Mouse (Mus musculus): ENCODE results near the gene Musk. TPM values are rescaled to one million over a fixed set of nuclear protein-coding genes. Genes with fewer than 3 reads are reported as not detected.
"Not testable (repeated sequence)": the region's sequence is repeated elsewhere in the genome, so short reads cannot be mapped to it uniquely, and the experiment has no call there.

Musk gene
- polyA plus RNA-seq (2012; rRNA removed): 0.05 and 0.22 TPM in 2 replicates

DNA sequence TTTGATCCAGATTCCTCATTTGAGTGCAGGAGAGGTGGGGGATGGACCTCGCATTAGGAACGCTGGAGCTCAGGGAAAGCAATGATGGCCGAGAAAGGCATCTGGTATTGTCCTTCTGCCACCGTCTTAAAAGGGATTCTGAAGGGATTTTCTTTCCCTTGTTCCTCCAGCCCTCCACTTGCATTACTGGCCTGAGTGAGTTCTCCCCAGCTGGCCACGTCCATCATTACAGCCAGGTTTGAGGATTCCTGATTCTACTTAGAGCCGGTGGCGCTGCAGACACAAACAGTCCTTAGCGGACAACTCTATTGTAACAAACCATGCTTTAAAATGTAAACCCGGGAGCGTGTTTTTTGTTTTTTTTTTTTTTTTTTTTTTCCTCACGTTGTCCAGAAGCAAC lies at the start of gene Musk:
Musk (plus strand) TSS at position 274 of the 400 bp plus-strand sequence.
- TF ChIP-seq POLR2A (IDR thresholded peaks at IDR 0.05; ENCODE audit: borderline replicate concordance, insufficient read depth, low read length) (no peak), CTCF (IDR thresholded peaks at IDR 0.05; ENCODE audit: borderline replicate concordance, insufficient read depth, low read depth, low read length) (no peak)
- WGBS: 70% methylated on average over 11 of the region's 11 CpGs
- Histone ChIP-seq H3K4me1 (ENCODE audit: control insufficient read depth, insufficient read depth, low read length) (no peaks in the 10 kb centered on the region), H3K27me3 (ENCODE audit: control insufficient read depth, insufficient read depth, low read length) (no peaks in the 10 kb centered on the region), H3K27ac (ENCODE audit: insufficient read depth, low read length) (no peak within 1 kb of the TSS), H3K4me3 (replicated peaks; ENCODE audit: insufficient read depth, low read depth, low read length) (no peak within 1 kb of the TSS)
- DNase-seq: no peak

DNA sequence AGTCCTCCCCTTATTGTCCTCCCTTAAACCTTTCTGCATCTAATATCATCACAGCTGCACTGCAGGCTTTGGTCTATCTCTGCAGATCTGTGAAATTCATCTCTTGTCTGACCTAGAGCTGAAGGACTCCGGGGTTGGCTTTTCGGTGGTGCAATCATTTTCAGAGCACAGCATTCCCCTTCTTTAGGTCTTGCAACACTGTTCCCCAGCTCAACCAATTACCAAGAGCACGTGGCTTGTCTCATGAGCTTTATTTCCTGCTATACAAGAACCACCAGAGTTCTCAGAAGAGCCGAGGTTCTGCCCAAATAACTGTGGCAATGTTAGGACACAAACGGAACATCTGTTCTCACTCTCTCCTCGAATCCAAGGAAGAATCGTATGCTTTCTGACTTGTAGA lies 45.3 kb upstream of the Musk start:
- H3K4me3 ChIP-seq (replicated peaks; ENCODE audit: insufficient read depth, low read depth, low read length): no peak overlapping the region
- H3K4me1 ChIP-seq (ENCODE audit: control insufficient read depth, insufficient read depth, low read length): no peaks in the 10 kb centered on the region
- DNase-seq: no peak
- no peaks in the 10 kb centered on the region for H3K27me3 ChIP-seq (ENCODE audit: control insufficient read depth, insufficient read depth, low read length)
- H3K27ac ChIP-seq (ENCODE audit: insufficient read depth, low read length): no peak overlapping the region
- WGBS: 83% methylated on average over 7 of the region's 7 CpGs
- TF ChIP-seq POLR2A (IDR thresholded peaks at IDR 0.05; ENCODE audit: borderline replicate concordance, insufficient read depth, low read length) (no peak), CTCF (IDR thresholded peaks at IDR 0.05; ENCODE audit: borderline replicate concordance, insufficient read depth, low read depth, low read length) (no peak)

DNA sequence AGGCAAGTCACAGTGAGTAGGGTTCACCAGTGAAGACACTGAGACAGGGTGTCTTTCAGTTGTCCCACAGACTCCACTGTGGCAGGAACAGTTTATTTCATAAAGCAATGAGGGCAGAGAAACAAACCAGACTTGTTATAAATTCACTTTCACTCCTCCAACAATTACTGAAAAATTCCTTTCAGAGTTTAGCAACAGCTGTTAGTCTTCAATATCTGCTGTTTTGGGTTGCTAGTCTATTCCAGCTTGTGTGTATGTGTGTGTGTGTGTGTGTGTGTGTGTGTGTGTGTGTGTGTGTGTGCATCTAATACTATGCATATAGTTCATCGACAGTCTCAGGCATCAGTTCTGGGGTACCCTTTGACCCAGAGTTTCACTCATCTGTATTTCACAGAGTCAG lies 40.2 kb upstream of the Musk start:
- 90% methylated on average over 1 of the region's 1 CpGs for WGBS
- Histone ChIP-seq H3K4me1 (ENCODE audit: control insufficient read depth, insufficient read depth, low read length) (no peaks in the 10 kb centered on the region), H3K27me3 (ENCODE audit: control insufficient read depth, insufficient read depth, low read length) (no peaks in the 10 kb centered on the region), H3K4me3 (replicated peaks; ENCODE audit: insufficient read depth, low read depth, low read length) (no peak overlapping the region), H3K27ac (ENCODE audit: insufficient read depth, low read length) (no peak overlapping the region)
- DNase-seq: no peak
- TF ChIP-seq CTCF (IDR thresholded peaks at IDR 0.05; ENCODE audit: borderline replicate concordance, insufficient read depth, low read depth, low read length): no peak
- TF ChIP-seq POLR2A (IDR thresholded peaks at IDR 0.05; ENCODE audit: borderline replicate concordance, insufficient read depth, low read length): no peak

GRCm38 (mm10) chr4:58252381-58252780 lies 33.4 kb upstream of the Musk start:
- no peak overlapping the region for H3K4me3 ChIP-seq (replicated peaks; ENCODE audit: insufficient read depth, low read depth, low read length)
- 96% methylated on average over 3 of the region's 3 CpGs for WGBS
- H3K27me3 ChIP-seq (ENCODE audit: control insufficient read depth, insufficient read depth, low read length): no peaks in the 10 kb centered on the region
- no peak for DNase-seq
- TF ChIP-seq CTCF (IDR thresholded peaks at IDR 0.05; ENCODE audit: borderline replicate concordance, insufficient read depth, low read depth, low read length) (no peak), POLR2A (IDR thresholded peaks at IDR 0.05; ENCODE audit: borderline replicate concordance, insufficient read depth, low read length) (no peak)
- H3K4me1 ChIP-seq (ENCODE audit: control insufficient read depth, insufficient read depth, low read length): no peaks in the 10 kb centered on the region
- H3K27ac ChIP-seq (ENCODE audit: insufficient read depth, low read length): no peak overlapping the region

DNA sequence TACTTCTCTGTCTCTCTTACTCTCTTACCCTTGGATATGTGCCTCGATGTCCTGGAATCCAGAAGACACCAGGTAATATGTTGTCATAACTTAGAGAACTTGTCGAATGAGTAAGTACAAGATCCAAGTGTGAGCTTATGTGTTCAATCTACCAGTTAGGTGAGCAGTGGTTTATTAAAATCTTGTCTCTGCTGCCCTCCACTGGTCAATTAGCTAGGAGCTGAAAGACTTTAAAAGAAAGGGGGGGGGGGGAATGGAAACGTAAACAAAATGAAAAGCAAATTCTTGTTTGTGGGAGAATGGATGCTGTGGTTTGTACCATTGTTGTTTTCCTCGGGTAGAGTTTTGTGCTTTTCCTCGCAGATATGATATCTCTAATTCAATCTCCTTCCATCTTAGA lies 32.4 kb upstream of the Musk start:
- peak; percentile 38; the same call in 1 of the 2 replicates for TF ChIP-seq CTCF (IDR thresholded peaks at IDR 0.05; ENCODE audit: borderline replicate concordance, insufficient read depth, low read depth, low read length)
- no peak for TF ChIP-seq POLR2A (IDR thresholded peaks at IDR 0.05; ENCODE audit: borderline replicate concordance, insufficient read depth, low read length)
- Histone ChIP-seq H3K4me1 (ENCODE audit: control insufficient read depth, insufficient read depth, low read length) (no peaks in the 10 kb centered on the region), H3K27ac (ENCODE audit: insufficient read depth, low read length) (no peak overlapping the region), H3K4me3 (replicated peaks; ENCODE audit: insufficient read depth, low read depth, low read length) (no peak overlapping the region), H3K27me3 (ENCODE audit: control insufficient read depth, insufficient read depth, low read length) (no peaks in the 10 kb centered on the region)
- 23% methylated on average over 5 of the region's 5 CpGs for WGBS
- DNase-seq: peak; percentile 16 to 46

GRCm38 (mm10) chr4:58260767-58261166 lies 25.0 kb upstream of the Musk start:
- not testable (repeated sequence) for H3K4me3 ChIP-seq (replicated peaks; ENCODE audit: insufficient read depth, low read depth, low read length); H3K4me1 ChIP-seq (ENCODE audit: control insufficient read depth, insufficient read depth, low read length); DNase-seq; H3K27me3 ChIP-seq (ENCODE audit: control insufficient read depth, insufficient read depth, low read length); H3K27ac ChIP-seq (ENCODE audit: insufficient read depth, low read length)
- 95% methylated on average over 21 of the region's 21 CpGs for WGBS

DNA sequence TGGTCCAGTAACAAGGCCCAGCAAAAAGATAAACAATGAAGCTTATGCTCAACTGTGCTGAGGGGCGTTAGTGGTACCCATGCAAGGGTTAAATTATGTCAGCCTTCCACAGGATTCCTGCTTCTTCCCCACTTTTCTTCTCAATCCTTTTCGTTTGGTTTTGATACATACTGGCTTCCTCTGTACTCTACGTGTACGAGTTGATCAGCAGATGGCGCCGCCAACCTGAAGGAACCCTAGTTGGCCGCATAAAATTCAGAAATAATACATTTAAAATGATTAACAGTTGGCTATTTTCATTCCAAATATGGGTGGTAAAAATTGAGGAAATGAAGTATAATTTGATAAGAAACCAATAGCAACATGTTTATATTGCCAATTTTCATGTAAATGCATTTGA lies 19.5 kb upstream of the Musk start:
- Histone ChIP-seq H3K4me3 (replicated peaks; ENCODE audit: insufficient read depth, low read depth, low read length) (no peak overlapping the region), H3K27ac (ENCODE audit: insufficient read depth, low read length) (no peak overlapping the region), H3K27me3 (ENCODE audit: control insufficient read depth, insufficient read depth, low read length) (no peaks in the 10 kb centered on the region), H3K4me1 (ENCODE audit: control insufficient read depth, insufficient read depth, low read length) (no peaks in the 10 kb centered on the region)
- DNase-seq: peak in 1 of 2 experiments; percentile 21
- WGBS: 54% methylated on average over 7 of the region's 7 CpGs
- TF ChIP-seq POLR2A (IDR thresholded peaks at IDR 0.05; ENCODE audit: borderline replicate concordance, insufficient read depth, low read length) (no peak), CTCF (IDR thresholded peaks at IDR 0.05; ENCODE audit: borderline replicate concordance, insufficient read depth, low read depth, low read length) (peak; percentile 61; the same call in 1 of the 2 replicates)

DNA sequence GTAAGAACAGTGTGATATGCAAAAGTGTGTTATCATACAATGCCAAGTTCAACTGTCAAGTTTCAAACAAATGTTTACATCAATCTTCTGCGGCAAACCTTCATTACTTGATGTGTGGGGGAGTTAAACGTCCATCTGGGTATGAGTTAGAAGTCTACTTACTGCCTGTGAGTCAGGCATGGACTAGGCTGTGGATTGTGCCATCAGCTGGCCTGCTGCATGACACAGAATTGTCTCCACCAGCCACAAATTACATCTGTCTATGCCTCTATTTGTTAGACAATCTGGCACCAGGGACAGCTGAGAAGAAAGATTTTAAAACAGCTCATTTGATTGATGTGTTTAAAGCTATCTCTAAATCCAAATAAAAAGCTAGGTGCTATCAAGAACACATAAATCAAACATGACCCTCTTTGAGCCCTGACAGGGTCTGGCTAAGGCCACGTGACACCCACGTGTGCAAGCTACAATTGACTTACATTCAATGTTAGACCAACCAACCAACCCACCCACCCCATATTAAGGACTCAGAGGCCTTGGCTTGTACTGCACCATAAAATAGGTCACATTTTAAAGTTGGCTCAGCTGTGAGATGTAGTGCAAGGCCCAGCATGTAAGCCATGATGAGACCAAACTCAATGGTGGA lies 16.7 kb upstream of the Musk start:
- Histone ChIP-seq H3K4me1 (ENCODE audit: control insufficient read depth, insufficient read depth, low read length) (no peaks in the 10 kb centered on the region), H3K4me3 (replicated peaks; ENCODE audit: insufficient read depth, low read depth, low read length) (no peak overlapping the region)
- 86% methylated on average over 4 of the region's 4 CpGs for WGBS

More for the DNA sequence above, 16.7 kb upstream of the Musk start:
- no peak overlapping the region for H3K27ac ChIP-seq (ENCODE audit: insufficient read depth, low read length)
- H3K27me3 ChIP-seq (ENCODE audit: control insufficient read depth, insufficient read depth, low read length): no peaks in the 10 kb centered on the region
- TF ChIP-seq POLR2A (IDR thresholded peaks at IDR 0.05; ENCODE audit: borderline replicate concordance, insufficient read depth, low read length): no peak
- TF ChIP-seq CTCF (IDR thresholded peaks at IDR 0.05; ENCODE audit: borderline replicate concordance, insufficient read depth, low read depth, low read length): no peak
- DNase-seq: no peak
